Mouse (Mus musculus) hindbrain, embryonic 16.5 days (tissue): ENCODE measurements around the gene Panx1. TPM values are rescaled to one million over a fixed set of nuclear protein-coding genes. Genes with fewer than 3 reads are reported as not detected.

Experiments used
- ATAC-seq: fragments of 200-750 bp; cut with Nextera tagmentation; 2 replicates; pipeline ENCODE4 v1.8.0; 2017; ENCODE audit warnings: moderate TSS enrichment, moderate library complexity
- H3K27ac ChIP-seq: fragments of 300-500 bp; sonication (generic); 2 replicates; pipeline ENCODE4 v1.5.1; 2014; ENCODE audit warnings: low read depth, mild to moderate bottlenecking, control low read depth, low read length, moderate library complexity
- H3K27me3 ChIP-seq: fragments of 300-500 bp; sonication (generic); replicated peaks from 2 replicates; pipeline ENCODE4 v1.6.1; 2014; ENCODE audit warnings: low read length; ENCODE audit not compliant: control insufficient read depth, insufficient read depth
- H3K36me3 ChIP-seq: fragments of 300-500 bp; sonication (generic); 2 replicates; pipeline ENCODE4 v1.6.1; 2014; ENCODE audit warnings: mild to moderate bottlenecking, low read length, moderate library complexity, mixed read lengths; ENCODE audit not compliant: control insufficient read depth, insufficient read depth
- H3K4me1 ChIP-seq: fragments of 300-500 bp; sonication (generic); 2 replicates; pipeline ENCODE4 v1.6.1; 2014; ENCODE audit warnings: low read depth, low read length; ENCODE audit not compliant: control insufficient read depth, insufficient read depth
- H3K4me2 ChIP-seq: fragments of 300-500 bp; sonication (generic); 2 replicates; pipeline ENCODE4 v1.6.1; 2014; ENCODE audit warnings: mild to moderate bottlenecking, low read length, control low read depth, moderate library complexity
- H3K4me3 ChIP-seq: fragments of 300-500 bp; sonication (generic); 2 replicates; pipeline ENCODE4 v1.5.1; 2014; ENCODE audit warnings: mild to moderate bottlenecking, low read length, control low read depth, moderate library complexity
- H3K9ac ChIP-seq: fragments of 300-500 bp; sonication (generic); 2 replicates; pipeline ENCODE4 v1.6.1; 2014; ENCODE audit warnings: low read depth, mild to moderate bottlenecking, control low read depth, low read length, moderate library complexity
- H3K9me3 ChIP-seq: fragments of 300-500 bp; sonication (generic); 2 replicates; pipeline ENCODE4 v1.6.1; 2014; ENCODE audit warnings: mild to moderate bottlenecking, low read length, moderate library complexity; ENCODE audit not compliant: control insufficient read depth
- WGBS: fragments of 180-500 bp; shearing (Covaris S2); extraction: QIAGEN DNeasy Blood & Tissue Kit; methylation state at CpG from one replicate; pipeline ENCODE4 v1.1.7; 2014; 5-methylcytosine and 5-hydroxymethylcytosine counted together
- polyA plus RNA-seq: library from polyadenylated mRNA; unstranded; fragments of >200 nt; fragmentation: Nextera tagmentation; extraction: Ambion mirVana; gene quantifications from 2 replicates; pipeline ENCODE4 v1.2.1, GENCODE M21; 2015

The Panx1 gene
- 135 and 155 TPM in 2 replicates for polyA plus RNA-seq

GRCm38 (mm10) chr9:15045084-15045669, at the start of gene Panx1:
Gene Panx1 (minus strand): TSS chr9:15045478.
- Histone ChIP-seq H3K4me2 (peak within 1 kb of the TSS; percentile 70), H3K27ac (peak within 1 kb of the TSS; percentile 92), H3K9me3 (no peaks in the 10 kb centered on the region), H3K4me3 (peak within 1 kb of the TSS; percentile 94), H3K4me1 (peaks cover 27% of the 10 kb centered on the region), H3K27me3 (no peaks in the 10 kb centered on the region), H3K36me3 (no peaks in the 10 kb centered on the region), H3K9ac (peak within 1 kb of the TSS; percentile 95)
- peak; percentile 96 for ATAC-seq
- WGBS = 0% methylated on average over 67 of the region's 68 CpGs

DNA sequence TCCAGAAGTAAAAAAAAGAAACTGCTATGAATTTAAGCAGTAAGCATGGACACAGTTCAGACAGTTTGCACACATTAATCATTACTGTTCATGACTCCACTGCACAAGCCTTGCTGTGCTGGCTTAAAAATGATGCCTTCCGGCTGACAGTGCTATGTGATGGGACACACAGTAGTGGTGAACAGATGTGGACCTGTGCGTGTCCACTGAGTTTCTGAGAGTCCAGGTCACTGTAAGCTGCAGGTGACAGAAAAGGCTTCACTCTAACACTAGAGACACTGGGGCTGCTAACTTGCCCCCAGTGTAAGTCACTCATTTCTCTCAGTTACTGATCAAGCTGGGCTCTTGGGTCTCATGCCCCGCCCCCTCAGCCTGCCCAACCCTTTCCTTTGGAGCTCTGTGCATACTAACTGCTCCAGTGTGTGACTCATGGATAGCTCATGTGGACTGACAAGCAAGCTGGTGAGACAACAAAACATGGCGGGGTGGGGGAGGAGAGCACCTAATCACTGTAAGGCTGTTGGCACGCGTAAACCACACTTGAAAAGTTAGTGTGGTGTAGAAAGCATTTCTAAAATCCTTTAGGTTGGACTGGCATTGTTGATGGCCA, 23.5 kb upstream of the Panx1 start:
- Histone ChIP-seq H3K9me3 (no peaks in the 10 kb centered on the region), H3K9ac (no peak overlapping the region), H3K4me1 (no peaks in the 10 kb centered on the region), H3K4me2 (no peak overlapping the region), H3K36me3 (no peaks in the 10 kb centered on the region), H3K4me3 (no peak overlapping the region), H3K27ac (no peak overlapping the region), H3K27me3 (no peaks in the 10 kb centered on the region)
- ATAC-seq = no peak
- WGBS = 85% methylated on average over 6 of the region's 6 CpGs

- Histone ChIP-seq H3K27ac (no peak overlapping the region), H3K4me3 (no peak overlapping the region), H3K4me2 (no peak overlapping the region), H3K4me1 (no peaks in the 10 kb centered on the region), H3K9me3 (no peaks in the 10 kb centered on the region), H3K9ac (no peak overlapping the region), H3K27me3 (no peaks in the 10 kb centered on the region), H3K36me3 (no peaks in the 10 kb centered on the region)
- WGBS = 88% methylated on average over 7 of the region's 7 CpGs
- ATAC-seq = no peak
Observed at GRCm38 (mm10) chr9:15067995-15068685, 22.9 kb upstream of the Panx1 start.

GRCm38 (mm10) chr9:15064176-15064575, 18.9 kb upstream of the Panx1 start:
- no peaks in the 10 kb centered on the region for H3K4me1 ChIP-seq
- no peak overlapping the region for H3K9ac ChIP-seq
- WGBS = 19% methylated on average over 1 of the region's 1 CpGs
- no peak overlapping the region for H3K4me2 ChIP-seq
- H3K9me3 ChIP-seq = no peaks in the 10 kb centered on the region
- H3K27ac ChIP-seq = no peak overlapping the region
- H3K4me3 ChIP-seq = no peak overlapping the region
- ATAC-seq = no peak
- no peaks in the 10 kb centered on the region for H3K27me3 ChIP-seq
- no peaks in the 10 kb centered on the region for H3K36me3 ChIP-seq

DNA sequence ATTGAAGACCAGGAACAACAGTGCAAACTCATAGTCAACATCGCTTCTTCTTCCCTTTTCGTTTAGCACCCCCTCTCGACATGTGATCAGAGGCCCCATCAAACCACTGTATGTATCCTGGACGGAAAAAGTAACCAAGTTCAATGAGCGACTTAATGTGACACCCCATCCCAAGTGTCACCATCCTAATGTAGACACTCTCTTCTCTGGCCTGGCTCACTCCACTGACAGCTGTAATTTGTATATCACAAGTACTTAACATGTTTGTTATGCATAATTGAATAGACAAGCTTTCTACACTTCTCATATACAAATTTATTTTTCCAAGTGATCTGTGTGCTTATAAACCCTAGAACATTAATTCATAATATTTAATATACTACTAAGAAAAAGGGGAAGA, 15.6 kb upstream of the Panx1 start:
- Histone ChIP-seq H3K27ac (no peak overlapping the region), H3K9ac (no peak overlapping the region), H3K4me2 (no peak overlapping the region), H3K4me3 (no peak overlapping the region), H3K4me1 (no peaks in the 10 kb centered on the region), H3K36me3 (no peaks in the 10 kb centered on the region), H3K27me3 (no peaks in the 10 kb centered on the region), H3K9me3 (no peaks in the 10 kb centered on the region)
- 94% methylated on average over 5 of the region's 5 CpGs for WGBS
- ATAC-seq = no peak

DNA sequence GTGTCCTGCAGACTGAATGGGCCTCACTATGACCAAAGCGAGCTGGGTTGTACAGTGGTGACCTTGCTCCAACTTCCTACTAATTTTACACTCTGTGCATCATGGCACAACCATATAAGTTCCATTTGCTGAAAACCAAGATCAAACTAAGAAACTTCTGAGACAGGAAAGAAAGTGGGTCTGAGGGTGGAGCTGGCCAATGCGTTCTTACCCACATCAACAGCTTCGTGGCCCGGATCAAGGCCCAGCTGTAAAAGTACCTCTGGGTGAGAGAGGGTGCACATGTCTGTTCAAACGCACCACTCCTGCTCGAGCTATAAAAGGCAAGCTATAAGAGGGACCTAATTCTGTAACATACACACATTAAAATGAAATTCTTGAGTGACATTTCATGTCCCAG, 14.7 kb upstream of the Panx1 start:
- ATAC-seq = no peak
- WGBS = 91% methylated on average over 6 of the region's 6 CpGs
- no peaks in the 10 kb centered on the region for H3K27me3 ChIP-seq
- H3K9me3 ChIP-seq = no peaks in the 10 kb centered on the region
- H3K4me3 ChIP-seq = no peak overlapping the region
- H3K4me2 ChIP-seq = no peak overlapping the region
- no peak overlapping the region for H3K27ac ChIP-seq
- H3K36me3 ChIP-seq = no peaks in the 10 kb centered on the region
- H3K4me1 ChIP-seq = no peaks in the 10 kb centered on the region
- H3K9ac ChIP-seq = no peak overlapping the region

GRCm38 (mm10) chr9:15045740-15046139, 462 bp upstream of the Panx1 start:
- Histone ChIP-seq H3K4me3 (peak overlapping the region; percentile 94), H3K27me3 (no peaks in the 10 kb centered on the region), H3K4me1 (peaks cover 27% of the 10 kb centered on the region), H3K27ac (peak overlapping the region; percentile 92), H3K9me3 (no peaks in the 10 kb centered on the region), H3K9ac (peak overlapping the region; percentile 95), H3K36me3 (no peaks in the 10 kb centered on the region), H3K4me2 (peak overlapping the region; percentile 70)
- 42% methylated on average over 10 of the region's 10 CpGs for WGBS
- ATAC-seq = peak; percentile 37; the same call in 1 of the 2 replicates

DNA sequence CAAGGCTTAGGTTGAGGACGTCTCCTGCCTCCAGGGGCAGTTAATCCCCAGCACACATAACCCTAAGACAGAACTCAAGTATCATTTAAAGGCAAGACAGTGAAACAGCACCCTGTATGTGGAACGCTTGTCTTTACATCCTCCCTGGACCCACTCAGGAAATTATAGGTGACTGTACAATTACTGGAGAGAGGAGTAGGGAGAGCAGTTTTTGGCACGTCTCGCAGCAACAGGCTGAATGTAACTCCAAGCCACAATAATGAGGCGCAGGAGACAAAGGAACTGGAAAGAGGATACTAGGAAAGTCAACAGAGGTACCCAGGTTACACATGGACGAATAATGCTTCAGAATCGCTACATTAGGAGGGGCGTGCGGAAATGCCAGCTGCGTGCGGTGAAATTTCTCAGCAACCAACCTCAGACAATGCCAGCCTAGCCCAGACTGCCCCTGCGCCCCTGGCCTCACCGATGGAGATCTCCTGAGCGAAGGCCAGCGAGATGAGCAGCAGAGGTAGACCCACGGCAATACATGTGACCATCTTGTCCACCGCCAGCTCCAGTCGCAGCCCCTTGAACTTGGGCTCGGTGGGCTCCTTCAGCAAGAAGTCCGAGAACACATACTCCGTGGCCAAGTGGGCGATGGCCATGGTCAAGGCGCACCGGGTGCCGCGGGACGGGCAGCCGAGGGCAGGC, 741 bp downstream of the Panx1 start:
- Histone ChIP-seq H3K4me2 (peak overlapping the region; percentile 70), H3K36me3 (no peaks in the 10 kb centered on the region), H3K27me3 (no peaks in the 10 kb centered on the region), H3K27ac (peak overlapping the region; percentile 92), H3K4me1 (peaks cover 27% of the 10 kb centered on the region), H3K9me3 (no peaks in the 10 kb centered on the region), H3K9ac (peak overlapping the region; percentile 95), H3K4me3 (peak overlapping the region; percentile 94)
- under 1% methylated on average over 28 of the region's 28 CpGs for WGBS
- peak; percentile 24 for ATAC-seq

GRCm38 (mm10) chr9:15041556-15041955, 3.7 kb downstream of the Panx1 start:
- 94% methylated on average over 11 of the region's 11 CpGs for WGBS
- Histone ChIP-seq H3K9ac (no peak overlapping the region), H3K27ac (no peak overlapping the region), H3K4me2 (no peak overlapping the region), H3K27me3 (no peaks in the 10 kb centered on the region), H3K36me3 (no peaks in the 10 kb centered on the region), H3K9me3 (no peaks in the 10 kb centered on the region), H3K4me3 (no peak overlapping the region), H3K4me1 (peaks cover 34% of the 10 kb centered on the region)
- no peak for ATAC-seq
